Mouse (Mus musculus) forebrain, postnatal 0 days (tissue): ENCODE results near the gene Zfp106. TPM values are rescaled to one million over a fixed set of nuclear protein-coding genes. Genes with fewer than 3 reads are reported as not detected.

Experiments used
- ATAC-seq: fragments of 200-750 bp; cut with Nextera tagmentation; 2 replicates; pipeline ENCODE4 v1.8.0; 2017; ENCODE audit warnings: mild to moderate bottlenecking, moderate library complexity
- DNase-seq: peaks from one replicate; pipeline ENCODE4 v3.0.0-alpha.2; 2015
- H3K27ac ChIP-seq: fragments of 300-500 bp; sonication (generic); 2 replicates; pipeline ENCODE4 v1.5.1; 2014; ENCODE audit warnings: low read depth, mild to moderate bottlenecking, antibody characterized with exemption, low read length, moderate library complexity, mixed read lengths
- H3K27me3 ChIP-seq: fragments of 300-500 bp; sonication (generic); 2 replicates; pipeline ENCODE4 v1.6.1; 2014; ENCODE audit warnings: mild to moderate bottlenecking, low read length, mixed read lengths; ENCODE audit not compliant: insufficient read depth
- H3K36me3 ChIP-seq: fragments of 300-500 bp; sonication (generic); 2 replicates; pipeline ENCODE4 v1.6.1; 2014; ENCODE audit warnings: mild to moderate bottlenecking, moderate library complexity; ENCODE audit not compliant: insufficient read depth
- H3K4me1 ChIP-seq: fragments of 300-500 bp; sonication (generic); 2 replicates; pipeline ENCODE4 v1.6.1; 2014; ENCODE audit warnings: antibody characterized with exemption; ENCODE audit not compliant: insufficient read depth
- H3K4me2 ChIP-seq: fragments of 300-500 bp; sonication (generic); 2 replicates; pipeline ENCODE4 v1.6.1; 2014; ENCODE audit warnings: low read depth, mild to moderate bottlenecking, moderate library complexity
- H3K4me3 ChIP-seq: fragments of 300-500 bp; sonication (generic); 2 replicates; pipeline ENCODE4 v1.5.1; 2014; ENCODE audit warnings: low read depth, low read length, mixed read lengths
- H3K9ac ChIP-seq: fragments of 300-500 bp; sonication (generic); 2 replicates; pipeline ENCODE4 v1.6.1; 2014; ENCODE audit warnings: mild to moderate bottlenecking
- H3K9me3 ChIP-seq: fragments of 300-500 bp; sonication (generic); 2 replicates; pipeline ENCODE4 v1.6.1; 2016; ENCODE audit warnings: low read length
- CTCF ChIP-seq: sonication (generic); IDR thresholded peaks from 2 replicates; pipeline ENCODE4 v1.5.1; 2016; ENCODE audit warnings: antibody characterized with exemption, control low read depth, low read depth
- WGBS: fragments of 180-500 bp; shearing (Covaris S2); extraction: QIAGEN DNeasy Blood & Tissue Kit; methylation state at CpG from one replicate; pipeline ENCODE4 v1.1.7; 2014; 5-methylcytosine and 5-hydroxymethylcytosine counted together
- polyA plus RNA-seq: library from polyadenylated mRNA; unstranded; fragments of >200 nt; fragmentation: Nextera tagmentation; extraction: Ambion mirVana; gene quantifications from 2 replicates; pipeline ENCODE4 v1.2.1, GENCODE M21; 2015
- total RNA-seq: library from RNA; depleted of rRNA; stranded (reverse); fragments of >200 nt; gene quantifications from 2 replicates; pipeline ENCODE4 v1.2.3, GENCODE M21; 2014

The Zfp106 gene
- total and polyA plus RNA-seq, 2 experiments from 2014 or later = 40.4 to 70.5 TPM

DNA sequence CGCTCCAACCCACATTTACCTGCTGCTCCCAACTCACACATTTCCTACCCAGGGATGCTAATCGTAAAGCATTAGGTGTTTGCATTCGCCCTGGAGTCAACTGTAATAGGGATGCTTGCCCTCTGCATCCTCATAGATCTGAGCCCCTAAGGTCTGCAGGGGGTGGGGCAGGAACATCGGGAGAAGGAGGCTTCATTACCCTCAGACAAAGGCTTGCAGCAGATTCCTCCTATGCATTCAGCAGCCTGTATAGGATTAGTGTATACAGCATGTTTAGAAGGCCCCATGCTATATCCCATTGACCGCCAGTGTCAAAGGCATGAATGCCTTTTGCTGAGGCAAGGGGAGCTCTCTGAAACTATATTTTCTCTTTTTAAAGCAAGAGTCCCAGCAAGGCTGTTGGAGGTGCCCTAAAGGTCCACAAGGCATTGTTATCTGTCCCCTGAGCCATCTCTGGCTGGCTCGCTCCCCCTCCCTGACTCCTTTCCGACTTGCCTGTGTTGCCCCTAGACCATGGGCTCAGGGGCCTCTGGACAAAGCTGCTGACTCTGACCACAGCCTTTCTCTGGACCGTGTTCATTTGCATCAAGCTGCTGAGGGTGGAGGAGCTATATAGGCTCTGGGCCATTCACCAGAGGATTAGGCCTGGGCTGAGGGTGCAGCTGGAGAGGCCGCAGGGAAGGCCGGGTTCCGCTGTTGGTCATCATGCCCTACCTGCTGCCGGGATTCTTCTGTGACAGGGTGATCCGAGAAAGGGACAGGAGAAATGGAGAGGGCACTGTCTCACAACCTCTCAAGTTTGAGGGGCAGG lies 87.2 kb downstream of the Zfp106 start:
- ATAC-seq = no peak
- WGBS = 29% methylated on average over 13 of the region's 13 CpGs

DNA sequence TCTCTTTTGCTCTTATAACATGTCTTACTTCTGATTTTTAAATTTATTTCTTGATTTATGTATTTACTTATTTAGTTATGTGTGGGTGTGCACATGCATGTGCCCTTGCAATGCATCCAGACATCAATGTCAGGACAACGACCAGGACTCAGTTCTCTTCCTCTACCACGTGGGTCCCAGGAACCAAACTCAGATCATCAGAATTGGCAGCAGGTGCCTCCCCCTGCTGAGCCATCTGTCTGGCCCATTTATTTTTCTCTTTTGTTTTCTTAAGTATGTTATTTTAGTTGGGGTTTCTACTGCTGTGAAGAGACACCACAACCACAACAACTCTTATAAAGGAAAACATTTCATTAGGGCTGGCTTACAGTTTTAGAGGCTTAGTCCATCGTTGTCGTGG lies 92.8 kb downstream of the Zfp106 start:
- no peak for ATAC-seq
- Histone ChIP-seq H3K4me1 (no peaks in the 10 kb centered on the region), H3K27ac (no peak overlapping the region), H3K4me2 (no peak overlapping the region), H3K4me3 (no peak overlapping the region), H3K36me3 (no peaks in the 10 kb centered on the region), H3K9ac (no peak overlapping the region), H3K9me3 (no peaks in the 10 kb centered on the region), H3K27me3 (no peaks in the 10 kb centered on the region)
- no peak for DNase-seq
- WGBS = 54% methylated on average over 4 of the region's 4 CpGs
- TF ChIP-seq CTCF = no peak

More for the DNA sequence above, 87.2 kb downstream of the Zfp106 start:
- Histone ChIP-seq H3K9me3 (no peaks in the 10 kb centered on the region), H3K27me3 (no peaks in the 10 kb centered on the region), H3K27ac (no peak overlapping the region), H3K4me3 (no peak overlapping the region), H3K9ac (no peak overlapping the region), H3K4me2 (no peak overlapping the region), H3K36me3 (no peaks in the 10 kb centered on the region), H3K4me1 (no peaks in the 10 kb centered on the region)
- no peak for TF ChIP-seq CTCF
- no peak for DNase-seq

DNA sequence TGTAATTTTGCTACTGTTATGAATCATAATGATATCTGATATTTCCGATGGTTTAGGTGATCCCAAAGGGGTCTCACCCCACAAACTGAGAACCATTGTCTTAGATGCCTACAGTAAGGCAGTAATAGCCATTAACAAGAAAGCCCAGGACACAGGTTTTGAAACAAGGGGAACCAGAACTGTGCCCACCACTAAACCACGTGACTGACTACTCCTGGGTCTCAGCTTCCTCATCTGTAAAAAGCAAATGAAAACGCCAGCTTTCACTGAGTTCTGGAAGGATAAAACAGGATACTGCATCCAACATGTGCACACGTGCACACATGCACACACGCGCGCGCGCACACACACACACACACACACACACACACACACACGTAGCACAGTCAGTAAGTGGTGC lies 93.9 kb downstream of the Zfp106 start:
- 92% methylated on average over 10 of the region's 10 CpGs for WGBS
- H3K9ac ChIP-seq = no peak overlapping the region
- ATAC-seq (no peak), DNase-seq (no peak)
- H3K4me3 ChIP-seq = no peak overlapping the region
- H3K36me3 ChIP-seq = no peaks in the 10 kb centered on the region
- no peaks in the 10 kb centered on the region for H3K27me3 ChIP-seq
- no peak overlapping the region for H3K4me2 ChIP-seq
- H3K27ac ChIP-seq = no peak overlapping the region
- H3K9me3 ChIP-seq = no peaks in the 10 kb centered on the region
- no peaks in the 10 kb centered on the region for H3K4me1 ChIP-seq
- TF ChIP-seq CTCF = no peak

DNA sequence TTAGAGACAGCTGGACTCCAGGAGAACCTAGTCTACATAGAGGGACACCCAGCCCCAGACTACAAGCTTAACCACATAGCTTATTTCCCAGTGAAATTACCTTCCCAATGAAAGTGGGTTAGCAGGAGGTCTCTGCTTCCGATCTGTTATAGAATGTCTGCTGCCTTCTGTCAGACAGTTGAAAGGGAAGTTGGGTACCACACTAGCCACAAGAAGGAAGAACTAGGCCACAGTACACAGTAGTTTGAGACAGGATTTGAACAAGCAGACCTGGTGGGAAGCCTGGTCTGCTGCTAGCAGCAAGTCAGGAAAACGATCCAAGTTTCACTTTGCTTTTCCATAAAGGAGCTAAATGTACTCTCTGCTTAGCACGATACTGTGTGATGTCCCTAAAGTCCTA lies 94.4 kb downstream of the Zfp106 start:
- no peak overlapping the region for H3K9ac ChIP-seq
- H3K36me3 ChIP-seq = no peaks in the 10 kb centered on the region
- H3K4me2 ChIP-seq = no peak overlapping the region
- 89% methylated on average over 3 of the region's 3 CpGs for WGBS
- DNase-seq = no peak
- no peaks in the 10 kb centered on the region for H3K9me3 ChIP-seq
- no peak overlapping the region for H3K27ac ChIP-seq
- no peak overlapping the region for H3K4me3 ChIP-seq
- no peaks in the 10 kb centered on the region for H3K27me3 ChIP-seq
- no peak for ATAC-seq
- no peaks in the 10 kb centered on the region for H3K4me1 ChIP-seq
- no peak for TF ChIP-seq CTCF

DNA sequence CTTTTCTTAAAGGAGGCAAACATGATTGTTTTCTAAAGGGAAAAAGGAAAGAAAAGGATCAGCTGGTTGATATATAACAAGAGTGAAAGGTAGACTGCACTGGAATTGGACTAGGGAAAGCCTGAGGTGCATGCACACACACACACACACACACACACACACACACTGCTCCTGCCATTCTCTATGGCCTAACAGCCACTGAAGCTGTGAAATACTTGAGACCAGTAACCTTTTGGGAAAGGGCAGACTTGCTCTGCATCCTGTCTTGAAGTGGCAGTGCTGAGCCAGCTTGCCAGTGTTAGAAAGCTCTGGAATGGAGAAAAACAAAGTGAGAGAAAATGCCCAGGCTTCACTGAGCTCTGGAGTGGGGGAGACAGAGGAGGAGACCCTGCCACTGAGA lies 95.6 kb downstream of the Zfp106 start:
- Histone ChIP-seq H3K4me2 (no peak overlapping the region), H3K9ac (no peak overlapping the region), H3K9me3 (no peaks in the 10 kb centered on the region), H3K27me3 (no peaks in the 10 kb centered on the region), H3K27ac (no peak overlapping the region), H3K4me3 (no peak overlapping the region), H3K36me3 (no peaks in the 10 kb centered on the region), H3K4me1 (no peaks in the 10 kb centered on the region)
- ATAC-seq = no peak
- no peak for DNase-seq
- no peak for TF ChIP-seq CTCF

DNA sequence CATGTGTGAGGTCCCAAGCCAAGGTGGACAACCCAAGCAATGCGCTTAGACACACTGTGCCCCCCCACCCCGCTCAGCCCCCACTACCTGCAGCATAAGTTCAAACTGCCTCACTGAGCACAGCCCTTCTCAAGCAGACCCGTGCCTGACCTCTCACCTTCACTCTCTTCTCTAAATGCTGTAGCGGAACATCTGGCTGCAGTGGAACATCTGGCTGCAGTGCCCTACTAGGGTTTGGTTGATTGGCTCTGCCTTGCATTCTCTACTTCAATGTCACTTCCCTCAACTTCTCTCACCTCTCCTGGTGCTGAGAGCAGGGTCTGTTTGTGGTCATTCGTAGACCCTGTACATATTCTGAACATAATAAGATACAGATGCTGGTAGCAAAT lies 98.3 kb downstream of the Zfp106 start:
- H3K27me3 ChIP-seq = no peaks in the 10 kb centered on the region
- no peak for TF ChIP-seq CTCF
- ATAC-seq (no peak), DNase-seq (no peak)
- no peak overlapping the region for H3K9ac ChIP-seq
- no peak overlapping the region for H3K27ac ChIP-seq
- 89% methylated on average over 5 of the region's 5 CpGs for WGBS
- H3K36me3 ChIP-seq = no peaks in the 10 kb centered on the region
- no peaks in the 10 kb centered on the region for H3K4me1 ChIP-seq
- no peak overlapping the region for H3K4me3 ChIP-seq
- no peak overlapping the region for H3K4me2 ChIP-seq
- no peaks in the 10 kb centered on the region for H3K9me3 ChIP-seq

DNA sequence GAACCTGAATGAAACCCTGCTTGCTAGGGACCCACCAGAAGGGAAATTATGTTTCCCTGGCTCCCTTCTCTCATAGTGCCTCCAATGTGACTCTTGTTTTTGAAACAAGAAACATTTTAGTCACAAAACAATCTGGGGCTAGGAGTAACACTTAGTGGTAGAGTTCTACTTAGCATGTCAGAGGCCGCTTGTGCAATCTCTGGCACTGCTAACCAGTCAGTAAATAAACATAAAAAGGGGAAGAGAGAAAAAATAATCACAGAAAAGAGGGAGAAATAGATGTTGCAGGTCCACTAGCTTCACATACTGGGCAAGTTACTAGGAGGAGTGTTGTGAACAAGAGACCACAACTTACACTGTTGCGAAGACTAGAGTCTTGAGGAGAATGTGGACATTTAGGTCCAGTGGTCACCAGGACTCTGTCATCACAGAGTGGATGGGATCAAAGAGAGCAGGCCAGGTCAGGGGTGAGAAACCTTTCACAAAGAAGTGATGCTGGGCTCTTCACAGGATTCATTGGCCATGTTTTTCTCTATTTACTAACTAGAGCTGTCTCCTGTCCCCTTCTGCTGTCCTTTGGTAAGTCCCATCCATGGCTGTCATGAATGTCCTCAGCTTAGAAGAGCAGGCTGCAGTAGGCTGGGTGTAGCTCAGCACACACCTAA lies 98.8 kb downstream of the Zfp106 start:
- no peak for TF ChIP-seq CTCF
- Histone ChIP-seq H3K27me3 (no peaks in the 10 kb centered on the region), H3K36me3 (no peaks in the 10 kb centered on the region), H3K4me1 (no peaks in the 10 kb centered on the region), H3K27ac (no peak overlapping the region), H3K9me3 (no peaks in the 10 kb centered on the region), H3K9ac (no peak overlapping the region), H3K4me3 (no peak overlapping the region), H3K4me2 (no peak overlapping the region)
- ATAC-seq (no peak), DNase-seq (no peak)
- 81% methylated on average over 2 of the region's 2 CpGs for WGBS
